Mouse (Mus musculus) G1E (cell line): ENCODE measurements around the gene Isyna1. TPM values are rescaled to one million over a fixed set of nuclear protein-coding genes. Genes with fewer than 3 reads are reported as not detected.

Experiments
- ATAC-seq: 2 replicates; pipeline ENCODE4 v1.8.0; 2016; ENCODE audit warnings: mild to moderate bottlenecking; ENCODE audit not compliant: insufficient number of reproducible peaks, poor library complexity, low FRiP score, severe bottlenecking; ENCODE audit errors: extremely low read depth
- DNase-seq: peaks from one replicate; pipeline ENCODE4 v3.0.0; 2012; ENCODE audit warnings: low spot score
- H3K27me3 ChIP-seq: 2 replicates; pipeline ENCODE4 v1.6.1; 2012; ENCODE audit warnings: mild to moderate bottlenecking, low read length, inconsistent platforms; ENCODE audit not compliant: insufficient read depth
- H3K36me3 ChIP-seq: replicated peaks from 2 replicates; pipeline ENCODE3; 2012; ENCODE audit warnings: mild to moderate bottlenecking, inconsistent platforms
- H3K4me1 ChIP-seq: 2 replicates; pipeline ENCODE4 v1.6.1; 2012; ENCODE audit warnings: low read depth, low read length, inconsistent platforms, mixed read lengths; ENCODE audit not compliant: insufficient read depth
- H3K4me3 ChIP-seq: 2 replicates; pipeline ENCODE4 v1.5.1; 2012; ENCODE audit warnings: low read depth, mild to moderate bottlenecking, inconsistent platforms, low read length, moderate library complexity, mixed read lengths
- H3K9me3 ChIP-seq: replicated peaks from 2 replicates; pipeline ENCODE4 v1.6.1; 2012; ENCODE audit warnings: inconsistent platforms
- CTCF ChIP-seq: IDR thresholded peaks from 2 replicates; pipeline ENCODE4 v1.5.1; 2012; ENCODE audit warnings: low read depth, low read length, inconsistent platforms, mixed read lengths
- GATA1 ChIP-seq: IDR thresholded peaks from 2 replicates; pipeline ENCODE4 v1.6.1; 2012; ENCODE audit warnings: borderline replicate concordance, low read length, inconsistent platforms, mixed read lengths
- GATA2 ChIP-seq: IDR thresholded peaks from 2 replicates; pipeline ENCODE4 v1.6.1; 2012; ENCODE audit warnings: low read depth, low read length, inconsistent platforms, borderline replicate concordance
- POLR2AphosphoS5 ChIP-seq: IDR thresholded peaks from 2 replicates; pipeline ENCODE4 v1.6.1; 2012; ENCODE audit warnings: low read depth, low read length, inconsistent platforms; ENCODE audit not compliant: insufficient replicate concordance
- TAL1 ChIP-seq: conservative IDR thresholded peaks from 2 replicates; pipeline ENCODE4 v1.6.1; 2012; ENCODE audit warnings: low read depth, low read length, inconsistent platforms, mixed read lengths
- polyA plus RNA-seq: library from polyadenylated mRNA; stranded (reverse); fragments of >175 nt; gene quantifications from 2 replicates; pipeline ENCODE4 v1.2.3, GENCODE M21; 2012
- total RNA-seq, 2 experiments: library from RNA; stranded (forward) in 1 of 2; stranded (reverse) in 1 of 2; fragments of 200-1000 nt in 1 of 2; fragments of >200 nt in 1 of 2; fragmentation: Nextera tagmentation in 1 of 2; gene quantifications; 2 replicates each; pipeline ENCODE4 v1.2.3; 2014 to 2017

Gene Isyna1
- total and polyA plus RNA-seq, 3 experiments, result 22.9 to 141 (median 35.8) TPM

DNA sequence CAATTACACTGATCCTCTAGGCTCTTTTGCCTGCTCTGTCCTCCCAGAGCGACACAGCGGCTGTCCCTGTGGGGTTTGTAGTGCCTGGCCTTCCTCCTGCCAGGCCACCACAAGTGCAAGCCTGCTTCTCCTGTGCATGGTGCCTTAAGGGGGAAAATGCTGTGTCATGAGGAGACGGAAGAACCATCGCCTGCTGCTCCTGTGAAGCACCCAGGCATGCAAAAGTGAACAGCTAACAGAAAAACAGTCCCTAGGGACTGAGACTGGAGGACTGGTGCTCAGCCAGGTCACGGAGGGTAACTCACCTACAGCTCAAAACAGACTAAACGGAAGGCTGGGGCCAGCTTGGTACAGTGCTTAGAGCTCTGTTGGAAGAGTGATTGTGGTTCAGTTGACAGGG lies 41.4 kb downstream of the Isyna1 start:
- Histone ChIP-seq H3K4me1 (peaks cover 57% of the 10 kb centered on the region), H3K27me3 (no peaks in the 10 kb centered on the region), H3K4me3 (peak overlapping the region; percentile 34; the same call in 1 of the 2 replicates), H3K9me3 (peaks cover 15% of the 10 kb centered on the region), H3K36me3 (no peaks in the 10 kb centered on the region)
- ATAC-seq, result peak; percentile 89
- peak; percentile 64 for DNase-seq
- no peak for TF ChIP-seq POLR2AphosphoS5
- TF ChIP-seq TAL1, result no peak
- TF ChIP-seq CTCF, result no peak
- no peak for TF ChIP-seq GATA1
- no peak for TF ChIP-seq GATA2

DNA sequence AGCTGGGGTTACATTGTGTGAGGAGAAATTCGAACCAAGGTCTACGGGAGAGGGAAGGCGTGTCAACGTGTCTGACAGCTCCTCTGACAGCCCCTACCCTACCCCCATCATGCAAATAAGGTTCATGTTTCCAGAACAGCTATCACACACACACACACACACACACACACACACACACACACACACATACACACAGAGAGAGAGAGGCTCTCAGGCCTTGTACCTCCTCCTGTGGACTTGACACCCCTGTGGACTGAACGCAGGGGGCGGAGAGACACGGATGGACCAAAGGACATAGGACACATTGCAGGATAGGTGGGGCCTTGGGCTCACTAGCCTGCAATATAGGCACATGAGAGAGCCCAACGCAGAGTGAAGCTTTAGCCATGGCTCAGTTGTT lies 42.7 kb downstream of the Isyna1 start:
- H3K4me1 ChIP-seq, result peaks cover 44% of the 10 kb centered on the region
- no peak for ATAC-seq
- H3K36me3 ChIP-seq, result no peaks in the 10 kb centered on the region
- DNase-seq, result no peak
- no peak overlapping the region for H3K4me3 ChIP-seq
- TF ChIP-seq CTCF, result no peak
- no peak for TF ChIP-seq GATA2
- TF ChIP-seq POLR2AphosphoS5, result no peak
- no peak for TF ChIP-seq TAL1
- no peak for TF ChIP-seq GATA1
- H3K9me3 ChIP-seq, result peaks cover 10% of the 10 kb centered on the region
- no peaks in the 10 kb centered on the region for H3K27me3 ChIP-seq

DNA sequence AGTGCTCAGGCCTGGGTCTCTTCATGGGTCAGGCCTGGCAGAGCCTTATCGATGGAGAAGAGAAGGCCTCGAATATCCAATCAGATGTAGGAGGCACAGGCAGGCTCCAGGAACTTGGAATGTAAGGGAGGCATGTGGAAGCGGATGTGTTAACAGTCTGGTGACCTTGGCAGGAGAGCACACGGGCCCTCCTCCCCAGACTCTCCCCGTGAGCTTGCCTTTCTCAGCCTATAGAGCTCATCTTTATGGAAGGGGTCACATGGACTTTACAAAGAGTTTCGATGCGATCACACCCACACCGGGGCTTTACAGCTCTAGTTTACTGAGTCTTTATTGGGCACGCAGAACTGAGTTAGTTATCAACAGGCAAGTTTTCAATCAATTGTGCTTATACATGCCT lies 44.6 kb downstream of the Isyna1 start:
- Histone ChIP-seq H3K4me1 (peaks cover 48% of the 10 kb centered on the region), H3K4me3 (no peak overlapping the region), H3K9me3 (no peaks in the 10 kb centered on the region), H3K36me3 (no peaks in the 10 kb centered on the region), H3K27me3 (peaks cover 8% of the 10 kb centered on the region; the same call in 1 of the 2 replicates)
- TF ChIP-seq GATA1 (no peak), GATA2 (no peak), TAL1 (no peak), CTCF (no peak), POLR2AphosphoS5 (no peak)
- ATAC-seq (no peak), DNase-seq (no peak)

DNA sequence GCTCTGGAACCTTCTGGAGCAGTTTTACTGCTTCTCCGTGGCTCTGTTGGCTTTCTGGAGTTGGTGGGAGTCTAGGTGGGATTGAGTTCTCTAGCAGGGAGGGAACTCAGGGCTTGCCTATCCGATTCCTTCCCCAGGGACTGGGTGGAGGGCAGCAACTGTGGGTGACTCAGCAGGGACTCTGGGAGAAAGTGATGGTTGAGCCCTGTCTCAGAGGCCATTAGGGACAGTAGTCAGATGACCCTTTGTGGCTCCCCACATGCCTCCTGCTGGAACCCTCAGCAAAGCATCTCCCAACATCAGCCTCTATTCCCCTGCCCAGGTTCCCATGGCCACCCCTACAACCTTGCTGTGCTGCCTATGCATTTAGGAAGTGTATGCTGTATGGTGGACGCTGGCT lies 48.8 kb downstream of the Isyna1 start:
- Histone ChIP-seq H3K4me1 (peaks cover 16% of the 10 kb centered on the region), H3K4me3 (no peak overlapping the region)

DNA sequence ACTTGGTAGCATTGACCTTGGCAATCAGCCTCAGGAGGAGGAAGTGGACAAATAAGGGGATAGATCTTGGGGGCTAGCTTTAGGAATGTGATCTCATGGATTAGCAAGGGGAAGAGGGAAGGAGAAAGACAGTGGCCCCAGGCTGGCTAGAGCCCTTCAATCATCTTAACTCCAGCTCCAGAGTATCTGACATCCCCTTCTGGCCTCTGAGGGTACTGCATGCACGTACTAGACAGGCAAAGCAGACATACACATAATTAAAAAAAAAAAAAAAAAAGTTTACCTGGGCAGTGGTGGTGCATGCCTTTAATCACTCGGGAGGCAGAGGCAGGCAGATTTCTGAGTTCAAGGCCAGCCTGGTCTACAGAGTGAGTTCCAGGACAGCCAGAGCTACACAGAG lies 49.9 kb downstream of the Isyna1 start:
- H3K27me3 ChIP-seq, result peaks cover 10% of the 10 kb centered on the region; the same call in 1 of the 2 replicates
- H3K36me3 ChIP-seq, result peaks cover 9% of the 10 kb centered on the region
- no peaks in the 10 kb centered on the region for H3K9me3 ChIP-seq
- no peak for TF ChIP-seq GATA1
- TF ChIP-seq GATA2, result no peak
- 0 out of 2 replicates have a peak, but pooled peaks have one; percentile 32 for TF ChIP-seq CTCF
- no peak for TF ChIP-seq TAL1
- no peak for TF ChIP-seq POLR2AphosphoS5
- DNase-seq (no peak), ATAC-seq (no peak)
- peaks cover 22% of the 10 kb centered on the region for H3K4me1 ChIP-seq
- H3K4me3 ChIP-seq, result no peak overlapping the region

More for the DNA sequence above, 48.8 kb downstream of the Isyna1 start:
- H3K36me3 ChIP-seq, result peaks cover under 1% of the 10 kb centered on the region
- H3K9me3 ChIP-seq, result no peaks in the 10 kb centered on the region
- TF ChIP-seq CTCF (no peak), TAL1 (no peak), POLR2AphosphoS5 (no peak), GATA2 (no peak), GATA1 (no peak)
- ATAC-seq (no peak), DNase-seq (no peak)
- H3K27me3 ChIP-seq, result peaks cover 10% of the 10 kb centered on the region; the same call in 1 of the 2 replicates

DNA sequence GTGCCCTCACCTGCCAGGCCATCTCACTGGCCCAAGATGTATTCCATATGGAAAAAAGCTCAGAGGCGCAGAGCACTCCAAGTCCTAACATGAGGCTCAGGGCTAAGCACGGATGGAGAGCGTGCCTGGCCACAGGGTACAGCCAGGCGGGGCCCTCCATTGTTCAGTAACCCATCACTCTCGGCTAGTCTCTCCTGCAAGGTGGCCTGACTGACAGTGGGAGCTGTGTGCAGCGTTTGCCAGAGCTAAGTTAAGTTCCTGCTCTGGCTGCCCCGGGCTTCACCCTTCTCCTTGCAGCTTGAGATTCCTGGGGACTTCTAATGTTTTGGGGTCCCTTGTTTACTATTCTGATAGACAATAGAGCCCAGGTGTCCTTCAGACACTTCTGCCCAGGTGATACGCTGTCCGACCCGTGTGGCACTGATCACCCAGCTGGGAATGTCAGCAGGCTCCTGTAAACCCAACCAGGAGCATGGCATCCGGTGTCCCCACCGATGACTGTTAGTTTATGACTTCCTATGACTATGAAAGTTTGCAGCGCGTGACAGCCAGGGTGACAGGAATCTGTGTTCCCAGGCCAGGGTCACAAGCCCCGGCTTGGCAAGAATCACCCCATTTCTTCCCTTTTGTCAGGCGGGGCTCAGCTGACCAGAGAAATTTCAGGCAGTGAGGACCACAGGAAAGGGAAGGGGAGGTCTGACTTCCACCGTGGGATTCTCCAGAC lies 51.5 kb downstream of the Isyna1 start:
- Histone ChIP-seq H3K9me3 (no peaks in the 10 kb centered on the region), H3K27me3 (peaks cover 10% of the 10 kb centered on the region; the same call in 1 of the 2 replicates), H3K4me1 (peaks cover 32% of the 10 kb centered on the region), H3K4me3 (no peak overlapping the region), H3K36me3 (peaks cover 25% of the 10 kb centered on the region)
- DNase-seq, result no peak
- ATAC-seq, result no peak
- TF ChIP-seq GATA2 (no peak), TAL1 (no peak), POLR2AphosphoS5 (no peak), GATA1 (no peak)
